Mouse (Mus musculus): ENCODE results near the gene Fkbp5. TPM values are rescaled to one million over a fixed set of nuclear protein-coding genes. Genes with fewer than 3 reads are reported as not detected.

Fkbp5 gene
- polyA plus RNA-seq, 1 experiment from 2014 or later: 36.5 TPM

- no peak overlapping the region for H3K9ac ChIP-seq
- WGBS: 75% methylated on average over 3 of the region's 3 CpGs
- no peaks in the 10 kb centered on the region for H3K36me3 ChIP-seq
- no peaks in the 10 kb centered on the region for H3K9me3 ChIP-seq (replicated peaks)
- no peak overlapping the region for H3K4me2 ChIP-seq (replicated peaks)
- H3K4me1 ChIP-seq: peaks cover 6% of the 10 kb centered on the region; the same call in 1 of the 2 replicates
- no peak for ATAC-seq (ENCODE audit: insufficient number of reproducible peaks, low FRiP score, low TSS enrichment, low read depth)
- no peak overlapping the region for H3K4me3 ChIP-seq (replicated peaks)
- H3K27me3 ChIP-seq: no peaks in the 10 kb centered on the region
- 0 out of 2 replicates have a peak overlapping the region, but pooled peaks have one; percentile 17 for H3K27ac ChIP-seq (replicated peaks)
Measured at GRCm38 (mm10) chr17:28451914-28452313, 65.4 kb downstream of the Fkbp5 start.

- no peak overlapping the region for H3K4me3 ChIP-seq (replicated peaks)
- no peaks in the 10 kb centered on the region for H3K36me3 ChIP-seq
- no peak overlapping the region for H3K9ac ChIP-seq
- H3K27ac ChIP-seq (replicated peaks): 0 out of 2 replicates have a peak overlapping the region, but pooled peaks have one; percentile 17
- no peak for ATAC-seq (ENCODE audit: insufficient number of reproducible peaks, low FRiP score, low TSS enrichment, low read depth)
- no peaks in the 10 kb centered on the region for H3K9me3 ChIP-seq (replicated peaks)
- H3K4me2 ChIP-seq (replicated peaks): no peak overlapping the region
- H3K4me1 ChIP-seq: peaks cover 6% of the 10 kb centered on the region; the same call in 1 of the 2 replicates
- no peaks in the 10 kb centered on the region for H3K27me3 ChIP-seq
- 87% methylated on average over 5 of the region's 5 CpGs for WGBS
Measured at GRCm38 (mm10) chr17:28451487-28451886, 65.8 kb downstream of the Fkbp5 start.

GRCm38 (mm10) chr17:28448225-28448624 lies 69.1 kb downstream of the Fkbp5 start:
- H3K27me3 ChIP-seq: no peaks in the 10 kb centered on the region
- H3K9ac ChIP-seq: no peak overlapping the region
- no peak overlapping the region for H3K4me2 ChIP-seq (replicated peaks)
- WGBS: 76% methylated on average over 6 of the region's 6 CpGs
- H3K9me3 ChIP-seq (replicated peaks): no peaks in the 10 kb centered on the region
- ATAC-seq (ENCODE audit: insufficient number of reproducible peaks, low FRiP score, low TSS enrichment, low read depth): no peak
- H3K4me1 ChIP-seq: peaks cover 4% of the 10 kb centered on the region; the same call in 1 of the 2 replicates
- no peak overlapping the region for H3K27ac ChIP-seq (replicated peaks)
- H3K36me3 ChIP-seq: no peaks in the 10 kb centered on the region
- H3K4me3 ChIP-seq (replicated peaks): no peak overlapping the region

- no peaks in the 10 kb centered on the region for H3K36me3 ChIP-seq
- ATAC-seq (ENCODE audit: insufficient number of reproducible peaks, low FRiP score, low TSS enrichment, low read depth): no peak
- H3K4me1 ChIP-seq: no peaks in the 10 kb centered on the region
- H3K9me3 ChIP-seq (replicated peaks): no peaks in the 10 kb centered on the region
- no peak overlapping the region for H3K4me2 ChIP-seq (replicated peaks)
- WGBS: 68% methylated on average over 7 of the region's 7 CpGs
- H3K4me3 ChIP-seq (replicated peaks): no peak overlapping the region
- no peaks in the 10 kb centered on the region for H3K27me3 ChIP-seq
- H3K9ac ChIP-seq: no peak overlapping the region
- H3K27ac ChIP-seq (replicated peaks): no peak overlapping the region
Measured at GRCm38 (mm10) chr17:28447789-28448188, 69.5 kb downstream of the Fkbp5 start.

- Histone ChIP-seq H3K4me3 (replicated peaks) (no peak overlapping the region), H3K27ac (replicated peaks) (no peak overlapping the region), H3K4me2 (replicated peaks) (no peak overlapping the region), H3K9ac (no peak overlapping the region), H3K36me3 (no peaks in the 10 kb centered on the region), H3K4me1 (no peaks in the 10 kb centered on the region), H3K27me3 (no peaks in the 10 kb centered on the region), H3K9me3 (replicated peaks) (no peaks in the 10 kb centered on the region)
- WGBS: 79% methylated on average over 5 of the region's 5 CpGs
- ATAC-seq (ENCODE audit: insufficient number of reproducible peaks, low FRiP score, low TSS enrichment, low read depth): no peak
Measured at GRCm38 (mm10) chr17:28446820-28447168, 70.5 kb downstream of the Fkbp5 start.

- Histone ChIP-seq H3K36me3 (no peaks in the 10 kb centered on the region), H3K4me3 (replicated peaks) (no peak overlapping the region), H3K9me3 (replicated peaks) (no peaks in the 10 kb centered on the region), H3K27ac (replicated peaks) (no peak overlapping the region), H3K9ac (no peak overlapping the region), H3K27me3 (no peaks in the 10 kb centered on the region), H3K4me1 (no peaks in the 10 kb centered on the region), H3K4me2 (replicated peaks) (no peak overlapping the region)
- WGBS: 86% methylated on average over 12 of the region's 12 CpGs
- ATAC-seq (ENCODE audit: insufficient number of reproducible peaks, low FRiP score, low TSS enrichment, low read depth): no peak
Measured at GRCm38 (mm10) chr17:28445886-28446819, 71.2 kb downstream of the Fkbp5 start.

GRCm38 (mm10) chr17:28442661-28443060 lies 74.7 kb downstream of the Fkbp5 start:
- Histone ChIP-seq H3K4me2 (replicated peaks) (no peak overlapping the region), H3K9ac (no peak overlapping the region), H3K27me3 (no peaks in the 10 kb centered on the region), H3K27ac (replicated peaks) (no peak overlapping the region), H3K36me3 (no peaks in the 10 kb centered on the region), H3K4me1 (no peaks in the 10 kb centered on the region), H3K4me3 (replicated peaks) (no peak overlapping the region), H3K9me3 (replicated peaks) (no peaks in the 10 kb centered on the region)
- WGBS: 76% methylated on average over 6 of the region's 6 CpGs
- ATAC-seq (ENCODE audit: insufficient number of reproducible peaks, low FRiP score, low TSS enrichment, low read depth): no peak

GRCm38 (mm10) chr17:28438342-28439115 lies 78.8 kb downstream of the Fkbp5 start:
- peaks cover 8% of the 10 kb centered on the region for H3K36me3 ChIP-seq
- no peaks in the 10 kb centered on the region for H3K9me3 ChIP-seq (replicated peaks)
- H3K4me1 ChIP-seq: no peaks in the 10 kb centered on the region
- H3K4me3 ChIP-seq (replicated peaks): no peak overlapping the region
- no peak overlapping the region for H3K9ac ChIP-seq
- no peak overlapping the region for H3K27ac ChIP-seq (replicated peaks)
- no peak for ATAC-seq (ENCODE audit: insufficient number of reproducible peaks, low FRiP score, low TSS enrichment, low read depth)
- H3K4me2 ChIP-seq (replicated peaks): no peak overlapping the region
- no peaks in the 10 kb centered on the region for H3K27me3 ChIP-seq
- WGBS: 53% methylated on average over 6 of the region's 6 CpGs

GRCm38 (mm10) chr17:28437938-28438337 lies 79.4 kb downstream of the Fkbp5 start:
- no peaks in the 10 kb centered on the region for H3K9me3 ChIP-seq (replicated peaks)
- peaks cover 8% of the 10 kb centered on the region for H3K36me3 ChIP-seq
- no peaks in the 10 kb centered on the region for H3K27me3 ChIP-seq
- H3K4me1 ChIP-seq: no peaks in the 10 kb centered on the region
- no peak for ATAC-seq (ENCODE audit: insufficient number of reproducible peaks, low FRiP score, low TSS enrichment, low read depth)
- no peak overlapping the region for H3K27ac ChIP-seq (replicated peaks)
- no peak overlapping the region for H3K9ac ChIP-seq
- H3K4me2 ChIP-seq (replicated peaks): no peak overlapping the region
- H3K4me3 ChIP-seq (replicated peaks): no peak overlapping the region
- WGBS: 76% methylated on average over 2 of the region's 2 CpGs

- Histone ChIP-seq H3K27me3 (no peaks in the 10 kb centered on the region), H3K9ac (no peak overlapping the region), H3K4me1 (0 out of 2 replicates have a peak, but pooled peaks cover 4% of the 10 kb centered on the region), H3K4me3 (replicated peaks) (no peak overlapping the region), H3K4me2 (replicated peaks) (no peak overlapping the region), H3K9me3 (replicated peaks) (no peaks in the 10 kb centered on the region), H3K27ac (replicated peaks) (no peak overlapping the region), H3K36me3 (peaks cover 8% of the 10 kb centered on the region)
- no peak for ATAC-seq (ENCODE audit: insufficient number of reproducible peaks, low FRiP score, low TSS enrichment, low read depth)
- 80% methylated on average over 5 of the region's 5 CpGs for WGBS
Measured at GRCm38 (mm10) chr17:28434921-28435485, 82.3 kb downstream of the Fkbp5 start.

- no peak for ATAC-seq (ENCODE audit: insufficient number of reproducible peaks, low FRiP score, low TSS enrichment, low read depth)
- H3K27ac ChIP-seq (replicated peaks): no peak overlapping the region
- H3K36me3 ChIP-seq: peaks cover 8% of the 10 kb centered on the region
- H3K27me3 ChIP-seq: no peaks in the 10 kb centered on the region
- H3K4me3 ChIP-seq (replicated peaks): no peak overlapping the region
- H3K9me3 ChIP-seq (replicated peaks): no peaks in the 10 kb centered on the region
- H3K4me1 ChIP-seq: 0 out of 2 replicates have a peak, but pooled peaks cover 4% of the 10 kb centered on the region
- no peak overlapping the region for H3K4me2 ChIP-seq (replicated peaks)
- H3K9ac ChIP-seq: no peak overlapping the region
- 84% methylated on average over 6 of the region's 6 CpGs for WGBS
Measured at GRCm38 (mm10) chr17:28433029-28433428, 84.3 kb downstream of the Fkbp5 start.
